Mouse (Mus musculus): ENCODE data around the gene Evi5.

GRCm38 (mm10) chr5:107875261-107875611 lies 329 bp upstream of the Evi5 start:
- TF ChIP-seq CTCF (IDR thresholded peaks at IDR 0.05), result no peak
- no peak for TF ChIP-seq EP300 (IDR thresholded peaks at IDR 0.05)

All from lung, postnatal 0 days (tissue).